Mouse (Mus musculus) heart, adult 2 months (tissue): ENCODE measurements around the gene Cma2. TPM values are rescaled to one million over a fixed set of nuclear protein-coding genes. Genes with fewer than 3 reads are reported as not detected.

Source experiments
- DNase-seq, 2 experiments: peaks; one replicate each; pipeline ENCODE4 v3.0.0; 2021
- H3K27ac ChIP-seq: fragments of 200-600 bp; 2 replicates; pipeline ENCODE4 v1.8.1; 2022
- H3K27me3 ChIP-seq: fragments of 200-500 bp; 2 replicates; pipeline ENCODE4 v1.6.1; 2012; ENCODE audit warnings: mild to moderate bottlenecking, low read length, inconsistent platforms, mixed read lengths; ENCODE audit not compliant: control insufficient read depth, insufficient read depth
- H3K36me3 ChIP-seq: fragments of 200-500 bp; 2 replicates; pipeline ENCODE4 v1.6.1; 2012; ENCODE audit warnings: low read length, inconsistent platforms; ENCODE audit not compliant: control insufficient read depth, insufficient read depth
- H3K4me1 ChIP-seq: fragments of 200-500 bp; 2 replicates; pipeline ENCODE4 v1.6.1; 2011; ENCODE audit warnings: low read length; ENCODE audit not compliant: control insufficient read depth, insufficient read depth
- H3K4me3 ChIP-seq: fragments of 200-600 bp; 2 replicates; pipeline ENCODE4 v1.8.1; 2022
- H3K79me2 ChIP-seq: fragments of 200-500 bp; replicated peaks from 2 replicates; pipeline ENCODE4 v1.6.1; 2012; ENCODE audit warnings: mild to moderate bottlenecking, inconsistent platforms, low read length, moderate library complexity, mixed read lengths; ENCODE audit not compliant: control insufficient read depth, insufficient read depth
- H3K9ac ChIP-seq: fragments of 200-500 bp; 2 replicates; pipeline ENCODE4 v1.6.1; 2012; ENCODE audit warnings: low read depth, mild to moderate bottlenecking, control low read depth, inconsistent platforms, low read length, mixed read lengths
- CTCF ChIP-seq: fragments of 200-600 bp; IDR thresholded peaks from 2 replicates; pipeline ENCODE4 v1.8.1; 2022; ENCODE audit warnings: antibody characterized with exemption, mild to moderate bottlenecking, moderate library complexity
- EP300 ChIP-seq: fragments of 200-500 bp; IDR thresholded peaks from 2 replicates; pipeline ENCODE4 v1.6.1; 2011; ENCODE audit warnings: low read depth, low read length, control low read depth; ENCODE audit not compliant: insufficient read depth
- POLR2A ChIP-seq: fragments of 200-500 bp; IDR thresholded peaks from 2 replicates; pipeline ENCODE4 v1.6.1; 2011; ENCODE audit warnings: mild to moderate bottlenecking, low read depth, low read length, control low read depth; ENCODE audit not compliant: insufficient read depth
- WGBS: fragments of 180-500 bp; shearing (Covaris S2); methylation state at CpG from one replicate; pipeline ENCODE4 v1.1.7; 2018; 5-methylcytosine and 5-hydroxymethylcytosine counted together
- intact Hi-C: fragments of 180-260 bp; cut with DNase I; formaldehyde crosslinking; loops from one replicate; pipeline ENCODE4 v1.15.1; 2025
- long read RNA-seq: library from polyadenylated mRNA; stranded (forward); transcript quantifications from one replicate; pipeline ENCODE4 v2.0.0, GENCODE M21; 2021
- polyA plus RNA-seq: library from polyadenylated mRNA; depleted of rRNA; stranded (reverse); fragments of >200 nt; gene quantifications from 2 replicates; pipeline ENCODE4 v1.2.3, GENCODE M21; 2012; rRNA removed
- total RNA-seq, 2 experiments: library from RNA; stranded (reverse); gene quantifications; 2 replicates each; pipeline ENCODE4 v1.2.3; 2021

The Cma2 gene
- total RNA-seq (not detected), polyA plus RNA-seq (not detected in 2 replicates)
- long read RNA-seq, result 0 reads

DNA sequence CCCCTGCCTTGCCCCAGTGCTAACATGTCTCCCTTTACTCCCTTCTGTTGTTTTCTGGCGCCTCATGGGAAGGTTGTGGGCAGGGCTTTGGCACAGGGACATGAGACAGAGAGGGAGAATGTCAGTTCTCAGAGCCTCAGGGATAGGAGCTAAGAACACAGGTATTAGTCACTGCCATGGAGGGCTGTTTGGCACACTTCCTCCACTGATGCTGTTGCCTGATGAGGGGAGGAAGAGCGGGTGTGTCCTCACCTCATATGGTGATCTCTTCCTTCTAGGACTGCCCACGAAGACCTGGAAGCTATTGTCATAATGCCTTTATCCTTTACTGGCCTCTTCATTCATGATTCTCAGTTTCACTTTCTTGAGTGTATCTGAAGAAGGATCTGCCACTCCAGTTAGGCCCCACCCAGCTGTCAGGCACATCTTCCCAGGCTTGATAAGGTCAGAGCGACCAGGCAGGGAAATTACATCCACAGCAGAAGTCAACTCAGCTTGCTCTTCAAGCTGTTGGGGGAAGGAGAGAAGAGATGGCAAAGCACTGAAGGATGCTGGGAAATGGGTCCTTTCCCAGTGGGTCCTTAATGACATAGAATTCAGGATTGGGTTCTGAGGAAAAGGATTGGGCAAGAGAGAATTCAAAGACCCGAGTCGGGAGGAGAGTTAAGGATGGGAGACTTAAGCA is at the start of gene Cma2:
Gene Cma2, plus strand, starts transcription at position 635 of the 685 bp plus-strand sequence.
- Histone ChIP-seq H3K27ac (no peak within 1 kb of the TSS), H3K79me2 (no peaks in the 10 kb centered on the region), H3K4me1 (no peaks in the 10 kb centered on the region; the same call in none of the 2 replicates), H3K9ac (no peak within 1 kb of the TSS), H3K36me3 (no peaks in the 10 kb centered on the region), H3K4me3 (no peak within 1 kb of the TSS), H3K27me3 (no peaks in the 10 kb centered on the region)
- no peak for TF ChIP-seq CTCF
- TF ChIP-seq EP300, result no peak
- TF ChIP-seq POLR2A, result no peak
- no peak for DNase-seq
- intact Hi-C loops, result no loop called here
- 78% methylated on average over 6 of the region's 6 CpGs for WGBS

DNA sequence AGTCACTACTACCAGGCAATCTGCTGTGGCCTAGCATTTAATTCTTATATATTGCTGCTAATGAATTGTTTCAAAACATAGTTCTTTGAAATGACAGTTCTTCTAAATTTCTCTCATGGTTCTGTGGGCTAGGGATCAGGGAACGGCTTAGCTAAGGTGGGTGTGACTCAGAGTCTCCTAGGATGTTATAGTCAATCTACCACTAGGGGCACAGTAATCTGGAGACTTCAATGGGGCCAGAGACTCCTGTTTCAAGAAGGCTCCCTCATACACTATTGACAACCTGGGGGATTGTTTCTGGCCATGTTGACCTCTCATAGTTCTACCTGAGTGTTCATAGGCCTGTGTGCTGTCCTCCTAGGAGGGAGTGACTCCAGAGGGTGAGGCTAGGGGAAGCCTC is 45.3 kb upstream of the Cma2 start:
- Histone ChIP-seq H3K27me3 (no peaks in the 10 kb centered on the region), H3K27ac (no peak overlapping the region), H3K4me1 (no peaks in the 10 kb centered on the region), H3K79me2 (no peaks in the 10 kb centered on the region), H3K4me3 (no peak overlapping the region), H3K36me3 (no peaks in the 10 kb centered on the region), H3K9ac (no peak overlapping the region)
- no peak for DNase-seq
- intact Hi-C loops, result no loop called here
- TF ChIP-seq POLR2A (no peak), CTCF (peak; percentile 45), EP300 (no peak)
- WGBS, result 10% methylated on average over 1 of the region's 1 CpGs

- no peak for DNase-seq
- Histone ChIP-seq H3K36me3 (no peaks in the 10 kb centered on the region), H3K4me3 (no peak overlapping the region), H3K9ac (no peak overlapping the region), H3K79me2 (no peaks in the 10 kb centered on the region), H3K27ac (no peak overlapping the region), H3K4me1 (no peaks in the 10 kb centered on the region), H3K27me3 (no peaks in the 10 kb centered on the region)
- intact Hi-C loops, result no loop called here
- TF ChIP-seq POLR2A, result no peak
- no peak for TF ChIP-seq CTCF
- TF ChIP-seq EP300, result no peak
- WGBS, result 44% methylated on average over 4 of the region's 4 CpGs
Observed at GRCm38 (mm10) chr14:55913406-55913805, 37.4 kb upstream of the Cma2 start.

- H3K27me3 ChIP-seq, result no peaks in the 10 kb centered on the region
- DNase-seq, result peak; percentile 49 to 59
- intact Hi-C loops, result loop anchor here (1.0 to 5.0 kb wide), 3 partner anchors 44 to 136 kb away; partner anchors contain the start of gene Adcy4
- H3K9ac ChIP-seq, result no peak overlapping the region
- WGBS, result 34% methylated on average over 14 of the region's 14 CpGs
- H3K27ac ChIP-seq, result no peak overlapping the region
- TF ChIP-seq CTCF (peak; percentile 94), POLR2A (no peak)
- H3K36me3 ChIP-seq, result no peaks in the 10 kb centered on the region
- no peaks in the 10 kb centered on the region for H3K4me1 ChIP-seq
- no peak overlapping the region for H3K4me3 ChIP-seq
- no peaks in the 10 kb centered on the region for H3K79me2 ChIP-seq
Observed at GRCm38 (mm10) chr14:55918240-55919082, 32.3 kb upstream of the Cma2 start.

GRCm38 (mm10) chr14:55922475-55923232 is 28.1 kb upstream of the Cma2 start:
- Histone ChIP-seq H3K4me3 (no peak overlapping the region), H3K4me1 (no peaks in the 10 kb centered on the region), H3K9ac (no peak overlapping the region), H3K27me3 (no peaks in the 10 kb centered on the region), H3K79me2 (no peaks in the 10 kb centered on the region), H3K27ac (no peak overlapping the region), H3K36me3 (no peaks in the 10 kb centered on the region)
- TF ChIP-seq CTCF (no peak), POLR2A (no peak), EP300 (no peak)
- no peak for DNase-seq
- intact Hi-C loops, result no loop called here
- 28% methylated on average over 7 of the region's 7 CpGs for WGBS
